Mouse (Mus musculus) frontal cortex, postnatal 10 days (tissue): ENCODE results near the gene Fignl2.

Source experiments
- DNase-seq, 2 experiments: peaks; one replicate each; pipeline ENCODE4 v3.0.0; 2022; ENCODE audit warnings: low spot score in 2 of 2, mixed read lengths in 1 of 2

Gene Fignl2

GRCm38 (mm10) chr15:101068029-101068428 lies 10.3 kb downstream of the Fignl2 start:
- no peak for DNase-seq

- DNase-seq, result no peak
These were observed 11.3 kb downstream of the Fignl2 start for GRCm38 (mm10) chr15:101066920-101067696.

- DNase-seq, result no peak
These were observed 12.0 kb downstream of the Fignl2 start for GRCm38 (mm10) chr15:101066364-101066847.

- no peak for DNase-seq
These were observed 13.3 kb downstream of the Fignl2 start for GRCm38 (mm10) chr15:101065069-101065468.

- no peak for DNase-seq
These were observed 18.0 kb downstream of the Fignl2 start for GRCm38 (mm10) chr15:101060280-101060852.

DNA sequence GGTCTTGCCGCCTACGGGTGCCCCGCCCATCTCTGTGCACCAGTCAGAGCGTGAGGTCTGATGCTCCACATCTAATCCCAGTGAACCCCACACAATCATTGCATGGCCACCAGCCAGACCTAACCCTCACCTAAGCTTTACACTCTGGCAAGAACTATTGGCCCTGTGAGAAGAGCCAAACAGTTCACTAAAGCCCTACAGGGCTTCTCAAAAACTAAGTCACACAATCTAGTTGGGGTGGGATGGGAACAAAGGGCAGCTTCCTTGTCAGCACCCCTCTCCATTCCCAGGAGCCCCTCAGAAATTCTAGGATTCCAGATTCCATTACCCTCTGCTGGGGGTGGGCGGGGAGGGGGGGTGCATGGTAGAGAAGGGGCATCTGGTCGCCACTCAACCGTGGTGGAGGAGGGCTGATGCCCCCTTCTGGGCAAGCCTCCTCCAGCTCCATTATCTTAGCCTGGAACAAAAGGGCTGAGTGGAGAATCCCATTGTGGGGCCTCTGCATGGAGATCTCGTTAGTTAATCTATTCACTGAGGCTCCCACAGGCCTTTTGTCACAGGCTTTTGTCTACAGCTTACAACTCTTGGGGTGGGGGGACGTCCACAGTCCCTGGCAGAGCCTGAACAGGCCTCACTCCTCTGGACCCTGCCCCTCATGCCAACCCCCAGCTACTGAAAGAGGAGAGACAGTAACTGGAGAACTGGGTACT lies 18.6 kb downstream of the Fignl2 start:
- DNase-seq, result no peak

DNA sequence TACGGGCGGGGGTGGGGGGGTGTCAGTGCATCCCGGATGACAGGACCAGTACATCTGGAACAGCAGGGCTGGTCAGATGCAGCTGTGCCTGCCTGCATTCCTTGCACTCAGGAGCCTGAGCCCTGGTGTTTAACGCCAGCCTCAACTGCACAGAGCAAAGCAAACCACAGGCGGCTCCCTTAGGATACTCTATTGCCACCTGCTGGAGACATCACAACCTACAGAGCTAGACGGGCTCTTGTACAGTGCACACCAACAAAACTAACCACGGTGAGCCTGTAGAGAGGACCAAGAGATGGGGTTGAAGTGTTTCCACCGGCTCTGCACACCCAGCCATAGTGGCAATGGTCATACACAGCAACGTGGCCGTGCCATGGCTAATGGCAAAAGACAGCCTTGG lies 22.1 kb downstream of the Fignl2 start:
- DNase-seq, result peak in 1 of 2 experiments; percentile 57

- no peak for DNase-seq
These were observed 23.8 kb downstream of the Fignl2 start for GRCm38 (mm10) chr15:101054541-101054940.

DNA sequence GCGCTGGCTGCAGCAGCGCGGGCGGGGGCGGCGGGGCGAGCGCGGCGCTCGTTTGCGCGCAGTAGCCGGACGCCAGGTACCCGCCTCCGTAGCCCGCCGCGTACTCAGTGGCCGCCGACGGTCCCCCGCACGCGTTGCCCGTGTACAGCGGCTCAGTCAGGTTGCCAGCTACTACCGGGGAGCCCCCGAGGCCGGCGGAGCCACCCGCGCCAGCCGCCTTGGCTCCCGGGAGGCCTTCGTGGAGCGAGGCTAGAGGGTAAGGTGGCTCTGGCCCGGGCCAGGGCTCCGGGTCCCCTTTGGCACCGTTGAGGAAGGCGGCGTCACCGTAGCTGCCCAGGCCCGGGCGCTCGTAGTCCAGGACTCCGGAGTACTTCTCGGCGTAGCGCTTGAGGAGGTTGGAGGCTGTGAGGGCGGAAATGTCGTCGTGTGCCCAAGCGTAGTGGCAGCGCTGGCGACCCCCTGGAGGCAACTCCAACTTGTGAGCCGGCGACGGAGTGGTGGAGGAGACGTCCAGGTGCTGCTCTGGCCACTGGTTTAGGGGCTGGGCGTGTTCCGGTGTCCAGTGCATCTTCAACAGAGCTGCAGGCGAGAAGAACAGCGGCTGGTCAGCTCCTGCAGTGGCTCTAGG lies 24.4 kb downstream of the Fignl2 start:
- no peak for DNase-seq

DNA sequence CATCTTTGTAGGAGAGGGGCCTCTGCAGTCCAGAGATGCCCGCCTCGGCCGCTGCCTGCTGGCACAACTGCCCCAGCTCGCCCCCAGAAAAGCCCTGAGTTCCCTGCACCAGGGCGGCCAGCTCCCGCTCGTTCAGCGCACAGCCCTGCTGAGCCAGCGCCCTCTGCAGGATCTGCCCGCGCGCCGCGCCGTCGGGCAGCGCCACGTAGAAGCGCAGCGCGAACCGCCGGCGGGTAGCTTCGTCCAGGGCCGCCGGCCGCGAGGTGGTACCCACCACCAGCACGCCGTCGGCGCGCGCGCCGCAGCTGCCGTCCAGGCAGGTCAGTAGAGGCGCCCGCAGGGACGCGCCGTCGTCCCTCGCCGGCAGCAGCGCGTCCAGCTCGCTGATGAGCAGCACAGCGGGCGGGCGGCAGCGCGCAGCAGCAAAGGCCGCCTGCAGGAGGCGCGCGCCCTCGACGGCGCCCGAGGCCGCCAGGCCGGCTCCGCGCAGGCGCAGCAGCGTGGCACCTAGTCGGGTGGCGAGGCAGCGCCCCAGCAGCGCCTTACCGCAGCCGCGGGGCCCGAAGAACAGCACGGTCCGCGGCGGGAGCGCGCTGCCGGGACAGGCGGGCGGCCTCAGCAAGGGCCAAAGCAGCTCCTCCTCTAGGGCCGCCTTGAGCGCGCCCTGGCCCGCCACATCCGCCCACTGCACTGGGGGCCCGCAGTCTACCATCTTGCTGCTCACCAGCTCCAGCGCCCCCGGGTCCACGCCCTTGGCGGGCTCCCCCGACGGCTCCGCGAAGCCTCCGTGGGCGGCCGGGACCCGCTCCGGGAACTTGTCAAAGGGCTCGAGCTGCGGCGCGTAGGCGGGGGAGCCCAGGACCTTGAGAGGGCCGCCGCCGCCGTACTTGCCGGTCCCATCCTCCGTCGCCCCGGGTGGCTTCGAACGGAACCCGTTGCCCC lies 25.5 kb downstream of the Fignl2 start:
- DNase-seq, result no peak

DNA sequence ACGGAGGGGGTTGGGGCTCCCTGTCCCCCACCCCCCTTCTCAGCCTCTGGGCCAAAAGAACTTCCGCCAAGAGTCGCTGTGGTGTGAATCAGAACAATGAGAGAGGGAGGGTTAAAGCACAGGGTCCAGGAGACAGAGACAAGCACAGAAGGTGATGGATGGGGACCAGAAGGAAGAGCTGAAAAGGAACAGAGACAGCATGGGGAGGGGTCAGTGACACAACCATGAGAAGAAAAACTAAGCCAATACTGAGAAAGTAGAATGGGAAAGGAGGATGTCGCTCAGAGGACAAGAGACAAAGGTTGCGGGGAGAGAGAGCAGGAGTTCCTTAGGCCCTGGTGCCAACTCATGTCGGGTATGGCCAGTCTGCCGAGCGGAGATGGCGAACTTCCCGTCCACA lies 26.5 kb downstream of the Fignl2 start:
- DNase-seq, result no peak

DNA sequence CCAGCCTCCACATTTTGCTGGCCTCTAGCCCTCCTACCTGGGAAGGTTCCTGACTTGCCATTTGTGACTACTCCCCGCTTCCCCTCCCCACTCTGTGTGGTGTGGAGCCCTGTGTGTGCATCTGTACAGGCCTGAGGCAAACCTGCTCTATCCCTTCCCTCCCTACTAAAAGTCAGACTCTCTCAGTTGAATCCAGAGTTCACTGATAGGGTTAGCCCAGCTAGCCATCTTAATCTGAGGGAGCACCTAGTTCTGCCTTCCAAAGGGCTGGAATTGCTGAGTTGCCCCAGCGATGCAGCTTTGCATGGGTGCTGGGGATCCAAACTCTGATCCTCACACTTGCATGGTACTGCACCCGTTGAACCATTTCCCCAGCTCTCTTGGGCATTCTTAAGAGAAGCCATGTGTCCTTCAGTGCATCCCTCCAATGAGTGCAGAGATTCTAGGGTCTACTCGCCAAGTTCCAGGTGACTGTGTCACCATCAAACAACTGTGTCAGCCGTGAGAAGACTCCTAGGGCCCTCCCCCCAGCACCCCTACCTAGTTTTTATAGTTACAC lies 29.9 kb downstream of the Fignl2 start:
- no peak for DNase-seq

DNA sequence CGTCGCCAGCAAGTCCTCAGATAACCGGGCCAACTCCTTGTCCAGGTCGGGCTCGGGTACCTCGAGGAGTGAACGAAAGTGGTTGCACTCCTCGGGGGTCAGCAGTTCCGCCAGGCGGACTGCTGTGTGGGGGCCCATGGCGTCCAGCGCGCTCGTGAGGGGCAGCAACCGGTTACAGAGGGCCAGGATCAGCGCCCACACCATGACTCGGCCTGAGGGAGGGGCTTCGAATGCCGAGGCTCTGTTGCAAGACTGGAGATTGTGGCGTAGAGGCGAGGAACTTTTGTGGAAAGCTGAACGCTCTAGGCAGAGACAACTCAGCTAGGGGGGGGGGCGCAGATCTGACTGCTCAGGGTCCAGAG lies 31.2 kb downstream of the Fignl2 start, which contains the start of gene Gm47841:
Gene Gm47841, minus strand, starts transcription at position 204 of the 362 bp plus-strand sequence.
- DNase-seq, result no peak

- DNase-seq, result peak in 1 of 2 experiments; percentile 33
These were observed 31.7 kb downstream of the Fignl2 start for GRCm38 (mm10) chr15:101046527-101047193.

DNA sequence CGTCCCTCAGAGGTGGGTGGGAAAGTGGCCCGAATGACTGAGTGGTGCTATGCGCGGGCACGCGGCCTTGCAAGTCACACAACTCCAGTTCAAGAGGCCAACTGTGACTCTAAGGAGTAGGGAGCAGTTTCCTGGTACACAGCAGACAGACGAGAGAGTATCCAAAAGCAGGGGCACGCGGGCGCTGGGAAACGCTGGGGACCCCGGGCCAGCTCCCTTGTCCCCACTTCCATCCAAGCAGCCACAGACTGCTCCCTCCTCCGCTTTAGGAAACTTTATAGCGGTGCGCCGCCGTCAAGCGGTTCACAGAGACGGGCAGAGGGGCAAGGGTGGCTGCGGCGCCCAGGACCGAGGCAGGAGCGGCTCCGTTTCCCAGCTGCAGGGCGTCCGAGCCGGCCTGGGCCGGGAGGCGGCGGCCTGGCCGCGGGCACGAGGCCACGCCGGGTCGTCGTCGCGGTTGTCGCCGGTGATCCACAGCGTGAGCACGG lies 32.3 kb downstream of the Fignl2 start:
- no peak for DNase-seq

DNA sequence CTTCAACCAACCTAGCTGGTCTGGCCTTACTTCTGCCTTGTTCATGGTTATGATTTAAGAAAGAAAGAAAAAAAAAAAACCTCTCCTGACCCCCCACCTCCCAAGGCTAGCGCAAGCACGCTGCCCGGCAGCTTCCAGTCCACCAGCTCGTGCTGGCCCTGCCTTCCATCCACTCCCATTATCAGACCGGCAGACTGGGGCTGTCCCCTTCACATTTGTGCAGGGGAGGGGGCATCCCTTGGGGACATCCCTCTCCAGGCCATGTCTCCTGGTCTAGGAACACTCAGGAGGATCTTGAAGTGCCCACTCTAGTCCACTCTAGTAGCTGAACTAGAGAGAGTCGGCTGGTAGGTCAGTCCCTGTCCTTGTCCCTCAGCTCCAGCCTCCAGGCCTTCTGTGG lies 33.8 kb downstream of the Fignl2 start:
- DNase-seq, result no peak

GRCm38 (mm10) chr15:101042613-101043012 lies 35.8 kb downstream of the Fignl2 start:
- DNase-seq, result peak in 1 of 2 experiments; percentile 61

- no peak for DNase-seq
These were observed 36.4 kb downstream of the Fignl2 start for GRCm38 (mm10) chr15:101041966-101042365.

DNA sequence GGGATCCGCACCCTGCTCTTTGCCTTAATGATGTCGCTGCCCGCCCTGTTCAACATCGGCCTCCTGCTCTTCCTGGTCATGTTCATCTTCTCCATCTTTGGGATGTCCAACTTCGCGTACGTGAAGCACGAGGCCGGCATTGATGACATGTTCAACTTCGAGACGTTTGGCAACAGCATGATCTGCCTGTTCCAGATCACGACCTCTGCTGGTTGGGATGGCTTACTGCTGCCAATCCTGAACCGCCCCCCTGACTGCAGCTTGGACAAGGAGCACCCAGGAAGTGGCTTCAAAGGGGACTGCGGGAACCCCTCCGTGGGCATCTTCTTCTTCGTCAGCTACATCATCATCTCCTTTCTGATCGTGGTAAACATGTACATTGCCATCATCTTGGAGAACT lies 38.7 kb downstream of the Fignl2 start:
- no peak for DNase-seq

DNA sequence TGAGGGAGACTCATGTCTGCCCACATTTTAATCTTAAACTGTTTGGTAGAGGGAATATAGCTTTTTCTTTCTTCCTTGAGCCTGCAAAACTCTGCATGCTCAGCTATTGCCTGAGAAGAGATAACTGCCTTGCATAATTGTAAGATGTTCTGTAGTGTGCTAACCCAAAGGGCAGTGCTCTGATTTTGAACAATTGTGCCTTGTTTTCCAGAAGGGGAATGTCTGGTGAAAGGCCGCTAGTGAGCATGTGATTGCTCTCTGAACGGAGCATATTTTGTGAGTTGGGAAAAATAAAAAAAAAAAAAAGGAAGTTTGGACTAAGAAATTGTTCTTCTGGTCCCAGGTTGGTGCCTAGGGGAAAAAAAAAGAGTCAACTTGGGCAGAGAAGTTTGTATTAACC lies 49.4 kb downstream of the Fignl2 start:
- DNase-seq, result no peak
